Mouse (Mus musculus) megakaryocyte, embryonic 14.5 days (primary cell): ENCODE results near the gene Cep41.

ENCODE experiments used
- FLI1 ChIP-seq: IDR thresholded peaks from 2 replicates; pipeline ENCODE4 v1.6.1; 2012; ENCODE audit warnings: low read length, inconsistent platforms, mixed read lengths
- GATA1 ChIP-seq: IDR thresholded peaks from 3 replicates; pipeline ENCODE4 v1.6.1; 2012; ENCODE audit warnings: mixed read lengths, low read length, inconsistent platforms, borderline replicate concordance

GRCm38 (mm10) chr6:30658619-30659018 is 34.9 kb downstream of the Cep41 start:
- TF ChIP-seq GATA1 (no peak), FLI1 (no peak)
